Mouse (Mus musculus): ENCODE data around the gene 4933405L10Rik. TPM values are rescaled to one million over a fixed set of nuclear protein-coding genes. Genes with fewer than 3 reads are reported as not detected.

4933405L10Rik gene
- not detected for total RNA-seq (2022)

DNA sequence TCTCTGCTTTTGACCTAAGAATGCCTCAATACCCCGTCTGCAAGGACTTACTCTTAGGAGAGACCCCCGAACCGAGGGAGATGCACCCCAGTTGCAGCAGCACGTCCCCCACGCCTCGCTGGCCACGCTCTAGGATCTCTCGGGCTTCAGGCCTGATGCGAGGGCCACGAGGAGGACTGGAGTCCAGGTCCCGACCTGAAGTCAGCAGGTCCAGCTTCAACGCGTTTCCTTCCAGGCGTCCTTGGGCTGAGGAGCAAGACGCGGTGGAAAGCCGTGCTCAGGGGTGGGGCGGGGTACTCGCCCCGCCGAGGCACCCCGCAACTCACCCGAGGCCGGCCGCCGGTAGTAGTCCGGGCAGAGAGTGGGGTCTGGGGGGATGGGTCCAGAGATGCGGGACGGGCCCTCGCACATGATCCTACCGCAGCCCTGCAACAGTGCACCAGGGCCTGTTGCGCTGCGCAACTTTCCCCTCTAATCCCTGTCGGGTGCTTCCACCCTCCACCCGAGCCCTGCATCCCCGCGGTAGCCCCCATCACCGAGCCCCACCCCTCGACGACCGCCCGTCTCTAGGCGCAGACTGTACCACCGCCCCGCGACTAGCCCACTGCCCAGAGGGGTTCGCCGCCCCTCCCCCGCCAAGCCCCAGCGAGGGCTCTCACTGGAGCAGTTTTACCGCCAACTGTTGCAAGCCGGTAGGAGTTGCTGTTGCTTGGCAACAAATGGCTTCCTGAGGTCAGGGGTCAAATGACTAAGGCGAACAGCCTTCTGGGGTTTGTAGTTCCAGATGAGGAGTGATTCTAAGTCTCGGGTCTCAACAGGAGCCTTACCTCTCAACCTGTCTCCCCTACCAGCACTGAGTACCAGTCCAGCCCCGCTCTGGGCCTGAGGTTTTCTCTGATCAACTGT is at the start of gene 4933405L10Rik, which contains the start of gene Enkd1:
Gene 4933405L10Rik (plus strand): TSS at position 158 of the 906 bp plus-strand sequence.
Gene Enkd1 (minus strand): TSS at position 713 of the 906 bp plus-strand sequence.
- DNase-seq (ENCODE audit: low spot score in 2 of 2): peak; percentile 59 to 61

DNA sequence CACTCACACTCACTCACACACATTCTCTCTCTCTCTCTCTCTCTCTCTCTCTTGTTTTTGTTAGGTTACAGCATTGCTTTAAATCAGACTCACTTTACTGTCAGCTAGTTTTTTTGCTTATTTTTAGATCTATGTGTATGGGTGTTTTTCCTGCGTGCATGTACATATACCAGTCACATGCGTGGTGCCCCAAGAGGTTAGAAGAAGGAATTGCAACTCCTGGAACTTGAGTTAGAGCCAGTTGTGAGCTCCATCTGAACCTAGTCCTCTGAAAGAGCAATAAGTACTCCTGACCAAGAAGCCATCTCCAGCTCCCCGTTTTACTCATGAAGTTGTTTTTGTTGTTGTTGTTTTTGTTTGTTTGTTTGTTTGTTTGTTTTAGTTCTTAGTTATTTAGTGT is 46.3 kb upstream of the 4933405L10Rik start:
- no peak for DNase-seq (ENCODE audit: low spot score in 2 of 2)

DNA sequence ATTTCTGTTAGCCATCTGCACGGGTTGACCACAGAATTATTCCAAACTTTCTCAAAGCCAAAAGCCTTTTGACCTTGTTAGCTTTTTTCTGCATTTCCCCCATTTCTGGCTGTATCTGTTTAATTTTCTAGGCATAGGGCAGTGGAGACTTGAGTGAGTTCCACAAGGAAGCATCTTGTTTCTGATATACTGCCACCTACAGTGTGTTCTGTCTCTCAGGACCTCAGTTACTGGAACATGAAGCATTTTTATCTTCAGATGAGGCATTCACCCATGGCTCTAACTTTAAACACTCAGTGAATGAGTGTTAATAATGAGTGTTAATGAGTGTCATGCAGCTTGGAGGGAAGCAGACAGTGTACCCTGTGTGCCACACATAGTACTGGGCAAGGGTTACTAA is 29.6 kb upstream of the 4933405L10Rik start:
- no peak for DNase-seq (ENCODE audit: low spot score in 2 of 2)

DNA sequence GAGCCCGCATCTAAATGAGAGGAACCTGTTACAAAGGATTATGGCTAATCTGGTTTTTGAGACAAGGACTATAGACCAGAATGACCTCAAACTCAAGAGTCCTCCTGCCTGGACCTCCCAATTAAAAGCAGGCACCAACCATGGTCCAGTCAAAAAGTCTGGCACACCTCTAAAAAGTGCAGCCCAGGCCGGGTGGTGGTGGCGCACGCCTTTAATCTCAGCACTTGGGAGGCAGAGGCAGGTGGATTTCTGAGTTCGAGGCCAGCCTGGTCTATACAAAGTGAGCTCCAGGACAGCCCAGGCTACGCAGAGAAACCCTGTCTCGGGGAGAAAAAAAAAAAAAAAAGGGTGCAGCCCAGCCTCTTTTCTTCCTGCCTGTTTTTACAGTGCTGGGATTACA is 22.1 kb upstream of the 4933405L10Rik start:
- DNase-seq (ENCODE audit: low spot score in 2 of 2): no peak

DNA sequence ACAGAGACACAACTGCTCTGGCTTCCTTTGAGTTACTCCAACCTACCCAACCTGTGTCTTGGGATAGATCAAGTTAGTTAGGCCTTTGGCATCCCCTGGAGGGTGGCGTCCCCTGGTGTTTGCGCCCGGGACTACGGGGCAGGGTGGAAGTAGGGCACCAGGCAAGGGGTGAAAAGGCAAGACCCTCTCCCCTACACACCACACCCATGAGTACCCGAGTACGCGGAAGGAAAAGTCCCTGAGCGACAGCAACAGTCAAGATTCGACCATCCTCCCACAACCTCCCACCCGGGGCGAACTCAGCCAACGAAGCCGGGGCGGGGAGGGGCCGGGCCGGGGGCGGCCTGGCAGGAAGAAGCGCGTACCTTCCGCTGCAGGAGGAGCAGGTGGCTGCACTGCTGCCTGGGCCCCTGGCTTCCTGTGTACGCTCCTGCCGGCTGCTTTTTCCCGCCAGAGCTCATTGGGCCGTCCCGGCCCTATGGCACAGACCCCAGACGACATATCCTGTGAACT is 21.6 kb upstream of the 4933405L10Rik start, which contains the start of gene Carmil2:
Gene Carmil2 (plus strand): TSS at position 479 of the 513 bp plus-strand sequence.
- peak in 1 of 2 experiments; percentile 43 for DNase-seq (ENCODE audit: low spot score in 2 of 2)

DNA sequence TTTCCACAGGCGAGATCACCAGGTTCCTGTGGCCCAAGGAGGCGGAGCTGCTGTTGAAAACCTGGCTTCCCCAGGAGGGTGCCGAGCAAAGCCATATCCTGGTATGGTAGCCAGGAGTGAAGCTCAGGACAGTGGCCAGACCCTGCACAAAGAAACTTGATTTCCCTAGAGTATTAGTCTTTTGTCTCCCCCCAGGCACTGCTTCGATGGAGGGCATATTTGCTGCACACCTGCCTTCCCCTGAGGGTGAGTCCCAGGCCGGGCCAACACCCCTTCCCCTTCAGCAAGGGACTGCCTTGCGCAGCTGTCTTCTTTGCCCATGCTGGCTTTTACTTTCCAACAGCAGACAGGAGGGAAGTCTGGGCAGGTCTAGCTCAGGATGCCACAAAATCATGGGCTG is 20.9 kb upstream of the 4933405L10Rik start:
- DNase-seq (ENCODE audit: low spot score in 2 of 2): no peak

DNA sequence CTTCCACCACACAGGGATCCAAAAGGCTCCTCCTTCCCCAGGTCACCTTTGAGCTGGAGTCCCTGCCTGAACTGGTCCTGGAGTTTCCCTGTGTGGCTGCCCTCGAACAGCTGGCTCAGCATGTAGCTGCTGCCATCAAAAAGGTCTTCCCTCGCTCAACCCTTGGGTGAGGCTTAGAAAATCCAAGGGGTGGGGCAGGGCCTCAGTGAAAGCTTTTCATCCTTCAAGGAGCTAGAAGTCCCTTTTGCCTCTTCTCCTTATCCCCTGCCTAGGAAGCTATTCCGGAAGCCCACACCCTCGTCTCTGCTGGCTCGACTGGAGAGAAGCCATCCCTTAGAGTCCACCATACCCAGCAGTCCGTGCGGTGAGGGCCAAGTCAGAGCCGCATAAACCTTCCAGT is 19.9 kb upstream of the 4933405L10Rik start:
- no peak for DNase-seq (ENCODE audit: low spot score in 2 of 2)

DNA sequence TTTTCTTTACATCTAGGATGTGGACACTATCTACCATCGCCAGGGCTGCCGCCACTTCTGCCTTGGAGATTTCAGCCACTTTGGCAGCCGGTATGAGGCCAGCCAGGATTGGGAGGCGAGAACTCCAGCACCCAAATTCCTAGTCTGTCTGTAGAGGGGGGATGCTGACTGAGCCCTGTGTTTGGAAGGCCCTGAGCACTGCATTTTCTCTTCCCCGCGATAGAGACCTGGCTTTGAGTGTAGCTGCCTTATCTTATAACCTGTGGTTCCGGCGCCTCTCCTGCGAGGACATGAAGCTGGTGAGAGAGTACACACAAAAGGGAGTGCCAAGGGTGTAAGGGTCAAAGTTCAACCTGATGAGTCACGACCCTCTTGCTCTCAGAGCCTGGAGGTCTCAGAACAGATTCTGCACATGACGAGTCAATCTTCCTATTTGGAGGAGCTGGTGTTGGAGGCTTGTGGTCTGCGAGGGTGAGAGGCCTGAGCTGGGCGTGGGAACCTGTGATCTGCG is 19.2 kb upstream of the 4933405L10Rik start:
- no peak for DNase-seq (ENCODE audit: low spot score in 2 of 2)

DNA sequence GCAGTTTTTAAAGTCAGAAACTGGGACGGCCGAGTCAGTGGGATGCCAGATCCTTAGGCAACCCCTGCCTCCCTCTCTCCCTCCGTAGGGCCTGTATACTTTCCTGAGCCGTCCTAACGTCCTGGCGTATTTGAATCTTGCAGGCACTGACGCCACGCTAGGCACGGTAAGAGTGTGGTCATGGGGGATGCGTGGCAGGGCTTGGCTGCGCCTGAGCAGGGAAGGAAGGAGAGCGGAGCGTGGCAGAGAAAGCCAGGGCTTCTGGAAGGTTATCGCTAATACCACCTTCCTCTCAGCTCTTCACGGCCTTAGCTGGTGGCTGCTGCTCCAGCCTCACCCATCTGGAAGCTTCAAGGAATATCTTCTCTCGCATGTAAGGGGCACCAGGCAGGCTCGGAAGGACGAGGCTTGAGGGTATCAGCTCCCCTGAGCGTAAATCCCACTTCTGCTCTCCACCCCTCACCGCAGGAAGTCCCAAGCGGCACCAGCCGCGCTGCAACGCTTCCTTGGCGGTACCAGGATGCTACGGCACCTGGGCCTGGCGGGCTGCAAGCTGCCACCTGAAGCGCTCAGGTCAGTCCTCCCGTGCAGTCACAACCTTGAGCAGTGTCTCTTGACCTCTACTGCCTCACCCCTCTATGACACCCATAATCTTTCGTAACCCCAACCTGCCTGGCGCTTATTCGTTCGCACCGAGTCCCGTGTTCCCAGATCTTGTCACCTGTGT is 18.0 kb upstream of the 4933405L10Rik start:
- no peak for DNase-seq (ENCODE audit: low spot score in 2 of 2)

DNA sequence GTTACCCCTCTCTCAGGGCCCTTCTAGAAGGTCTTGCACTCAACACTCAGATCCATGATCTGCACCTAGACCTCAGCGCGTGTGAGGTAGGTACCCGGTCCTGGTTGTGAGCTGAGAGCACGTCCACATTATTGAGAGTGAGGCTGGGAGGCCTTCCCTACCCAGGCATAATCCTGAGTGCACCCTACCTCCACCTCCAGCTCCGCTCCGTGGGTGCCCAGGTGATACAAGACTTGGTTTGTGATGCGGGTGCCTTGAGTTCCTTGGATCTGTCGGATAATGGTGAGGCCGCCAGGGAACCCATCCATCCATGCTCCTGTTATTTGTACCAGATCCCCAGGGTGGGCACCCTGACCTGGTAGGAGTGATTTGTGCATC is 17.5 kb upstream of the 4933405L10Rik start:
- DNase-seq (ENCODE audit: low spot score in 2 of 2): no peak

DNA sequence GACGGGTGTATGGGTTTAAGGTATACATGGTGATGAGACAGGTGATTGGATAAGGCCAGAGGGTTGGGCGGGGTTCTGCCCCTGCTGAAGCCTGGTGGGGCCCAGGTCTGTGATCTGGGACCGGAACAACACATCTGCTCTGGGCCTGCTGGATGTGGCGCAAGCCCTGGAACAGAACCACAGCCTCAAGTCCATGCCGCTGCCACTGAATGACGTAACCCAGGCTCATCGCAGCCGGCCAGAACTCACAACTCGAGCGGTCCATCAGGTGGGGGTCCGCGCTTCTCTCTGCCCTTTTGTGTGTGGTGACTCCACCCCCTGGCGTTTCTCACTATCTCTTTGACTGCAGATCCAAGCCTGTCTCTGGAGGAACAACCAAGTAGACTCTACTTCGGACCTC is 16.5 kb upstream of the 4933405L10Rik start:
- no peak for DNase-seq (ENCODE audit: low spot score in 2 of 2)

DNA sequence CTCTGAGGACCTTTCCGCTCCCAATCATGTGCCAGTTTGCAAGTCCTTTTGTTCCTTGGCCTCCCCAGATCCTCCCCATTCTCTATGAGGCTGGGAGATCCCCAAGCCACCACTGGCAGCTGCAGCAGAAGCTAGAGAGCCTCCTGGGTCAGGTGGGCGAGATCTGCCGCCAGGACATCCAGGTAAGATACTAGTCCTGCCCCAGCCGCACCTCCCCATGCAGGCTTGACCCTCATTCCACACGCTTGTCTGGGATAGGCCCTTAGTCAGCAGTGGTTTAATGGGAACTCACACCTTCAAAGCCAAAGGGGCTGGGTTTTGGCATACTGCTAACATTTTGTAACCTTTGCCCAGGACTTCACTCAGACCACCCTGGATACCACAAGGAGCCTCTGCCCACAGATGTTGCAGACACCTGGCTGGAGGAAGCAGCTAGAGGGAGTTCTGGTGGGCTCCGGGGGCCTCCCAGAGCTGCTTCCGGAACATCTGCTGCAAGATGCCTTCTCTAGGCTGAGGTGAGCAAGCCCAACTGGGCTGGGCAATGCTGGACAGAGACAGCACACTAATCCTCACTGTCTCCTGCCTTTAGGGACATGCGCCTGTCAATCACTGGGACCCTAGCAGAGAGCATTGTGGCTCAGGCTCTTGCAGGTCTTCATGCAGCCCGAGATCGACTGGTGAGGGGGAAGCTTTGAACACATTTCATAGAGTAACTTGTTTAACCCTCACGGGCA is 14.8 kb upstream of the 4933405L10Rik start:
- no peak for DNase-seq (ENCODE audit: low spot score in 2 of 2)

DNA sequence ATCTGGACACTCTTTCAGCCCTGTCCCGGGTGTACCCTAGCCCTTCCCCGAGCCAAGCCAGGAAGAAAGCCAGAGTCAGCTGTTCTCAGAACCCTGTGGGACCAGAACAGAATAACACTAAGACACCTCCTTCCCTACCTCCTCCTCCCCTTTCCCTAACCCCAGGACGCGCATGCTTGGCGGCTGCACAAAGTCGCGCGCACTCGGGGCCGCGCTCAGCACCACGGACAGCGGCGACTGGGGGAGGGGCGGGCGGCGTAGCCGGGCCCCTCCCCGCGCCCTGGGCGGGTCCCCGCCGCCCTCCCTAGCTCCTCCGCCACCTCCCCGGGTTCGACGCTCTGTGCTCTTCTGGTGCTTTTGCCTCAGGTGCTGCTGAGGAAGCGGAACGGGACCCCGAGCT is 13.8 kb upstream of the 4933405L10Rik start:
- DNase-seq (ENCODE audit: low spot score in 2 of 2): no peak

DNA sequence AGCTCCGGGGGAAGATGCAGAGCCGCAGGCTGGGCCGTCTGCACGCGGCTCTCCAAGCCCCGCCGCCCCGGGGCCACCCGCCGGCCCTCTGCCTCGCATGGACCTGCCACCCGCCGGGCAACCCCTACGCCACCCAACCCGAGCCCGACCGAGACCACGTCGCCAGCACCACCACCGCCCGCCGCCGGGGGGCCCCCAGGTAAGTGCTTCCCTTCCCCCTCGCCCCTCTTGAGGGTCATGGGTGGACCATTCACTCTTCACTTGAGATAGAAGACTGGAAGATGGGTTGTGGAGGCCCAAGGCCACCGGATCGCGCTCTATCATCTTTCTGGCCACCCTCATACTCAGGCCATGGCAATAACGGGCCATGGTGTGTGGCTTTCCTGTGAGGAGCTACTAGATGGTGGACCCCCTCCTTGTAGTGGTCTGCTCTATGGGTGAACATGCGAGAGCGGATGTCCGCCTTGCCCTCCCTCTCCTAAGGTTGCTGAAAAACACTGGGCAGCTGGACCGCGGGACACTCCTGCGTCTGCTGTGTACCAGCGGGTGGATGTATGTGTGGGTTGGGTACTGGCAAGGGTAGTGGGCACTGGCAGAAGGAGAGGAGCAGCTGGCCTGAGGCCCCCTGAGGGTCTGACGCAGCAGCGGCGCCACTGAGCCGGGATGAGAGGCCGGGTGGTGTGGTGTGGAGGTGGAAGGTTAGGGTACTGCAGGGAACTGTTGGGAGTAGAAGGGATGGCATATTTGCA is 13.2 kb upstream of the 4933405L10Rik start:
- DNase-seq (ENCODE audit: low spot score in 2 of 2): no peak

DNA sequence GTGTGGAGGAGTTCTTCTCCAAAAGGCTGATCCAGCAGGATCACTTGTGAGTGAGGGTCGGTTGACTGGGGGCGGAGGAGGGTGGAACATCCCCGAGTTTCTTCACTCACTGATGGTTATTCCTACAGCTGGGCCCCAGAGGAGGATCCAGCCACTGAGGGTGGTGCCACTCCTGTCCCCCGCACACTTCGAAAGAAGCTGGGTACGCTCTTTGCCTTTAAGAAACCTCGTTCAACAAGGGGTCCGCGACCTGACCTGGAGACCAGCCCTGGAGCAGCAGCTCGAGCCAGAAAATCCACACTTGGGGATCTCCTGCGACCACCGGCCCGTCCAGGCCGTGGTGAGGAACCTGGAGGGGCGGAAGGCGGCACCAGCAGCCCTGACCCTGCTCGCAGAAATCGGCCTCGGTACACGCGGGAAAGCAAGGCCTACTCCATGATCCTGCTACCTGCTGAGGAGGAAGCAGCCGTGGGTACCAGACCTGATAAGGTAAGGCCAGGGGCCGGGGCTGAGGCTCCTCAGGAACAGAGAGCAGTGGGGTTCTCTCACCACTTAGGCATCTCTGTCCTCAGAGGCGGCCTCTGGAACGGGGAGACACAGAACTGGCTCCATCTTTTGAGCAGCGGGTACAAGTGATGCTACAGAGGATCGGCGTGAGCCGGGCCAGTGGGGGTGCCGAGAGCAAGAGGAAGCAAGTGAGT is 12.2 kb upstream of the 4933405L10Rik start:
- no peak for DNase-seq (ENCODE audit: low spot score in 2 of 2)

DNA sequence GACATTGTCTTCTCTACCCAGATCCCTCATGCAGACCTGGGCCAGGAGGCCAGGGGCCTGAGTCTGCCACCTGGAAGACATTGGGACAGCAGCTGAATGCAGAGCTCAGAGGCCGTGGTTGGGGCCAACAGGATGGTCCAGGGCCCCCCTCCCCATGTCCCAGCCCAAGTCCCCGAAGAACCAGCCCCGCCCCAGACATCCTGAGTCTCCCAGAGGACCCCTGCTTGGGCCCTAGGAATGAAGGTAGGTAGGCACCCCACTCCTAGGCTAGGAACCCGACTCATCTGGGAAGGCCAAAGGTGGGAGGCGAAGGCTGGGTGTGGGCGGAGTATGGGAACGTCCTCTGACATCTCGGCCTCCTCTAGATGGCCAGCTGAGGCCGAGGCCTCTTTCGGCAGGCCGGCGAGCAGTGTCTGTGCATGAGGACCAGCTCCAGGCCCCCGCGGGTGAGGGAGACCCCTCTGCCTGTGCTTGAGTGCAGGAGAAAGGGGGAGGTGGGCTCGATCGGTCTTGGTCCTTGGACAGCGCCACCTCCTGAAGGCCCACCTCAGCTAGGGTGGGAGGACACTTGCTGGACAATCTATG is 10.2 kb upstream of the 4933405L10Rik start:
- no peak for DNase-seq (ENCODE audit: low spot score in 2 of 2)

DNA sequence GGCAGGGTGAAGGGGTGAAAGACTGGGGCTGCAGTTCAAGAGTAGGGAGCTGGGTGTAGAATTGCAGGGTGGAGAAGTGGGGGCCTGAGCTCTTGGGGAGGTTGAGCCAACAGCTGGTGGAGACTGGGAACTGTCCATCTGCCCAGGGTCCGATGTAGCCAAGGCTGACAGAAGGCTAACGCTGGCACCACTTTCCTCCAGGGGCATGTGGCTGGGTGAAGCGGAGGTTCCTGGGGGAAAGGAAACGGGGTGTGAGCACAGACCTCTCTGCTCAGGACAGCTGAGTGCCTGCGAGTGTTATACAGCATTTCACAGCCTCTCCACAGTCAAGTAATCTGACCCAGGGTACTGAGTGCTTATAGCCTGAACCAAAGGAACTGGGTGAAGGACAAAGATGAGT is 8.7 kb upstream of the 4933405L10Rik start:
- DNase-seq (ENCODE audit: low spot score in 2 of 2): no peak

DNA sequence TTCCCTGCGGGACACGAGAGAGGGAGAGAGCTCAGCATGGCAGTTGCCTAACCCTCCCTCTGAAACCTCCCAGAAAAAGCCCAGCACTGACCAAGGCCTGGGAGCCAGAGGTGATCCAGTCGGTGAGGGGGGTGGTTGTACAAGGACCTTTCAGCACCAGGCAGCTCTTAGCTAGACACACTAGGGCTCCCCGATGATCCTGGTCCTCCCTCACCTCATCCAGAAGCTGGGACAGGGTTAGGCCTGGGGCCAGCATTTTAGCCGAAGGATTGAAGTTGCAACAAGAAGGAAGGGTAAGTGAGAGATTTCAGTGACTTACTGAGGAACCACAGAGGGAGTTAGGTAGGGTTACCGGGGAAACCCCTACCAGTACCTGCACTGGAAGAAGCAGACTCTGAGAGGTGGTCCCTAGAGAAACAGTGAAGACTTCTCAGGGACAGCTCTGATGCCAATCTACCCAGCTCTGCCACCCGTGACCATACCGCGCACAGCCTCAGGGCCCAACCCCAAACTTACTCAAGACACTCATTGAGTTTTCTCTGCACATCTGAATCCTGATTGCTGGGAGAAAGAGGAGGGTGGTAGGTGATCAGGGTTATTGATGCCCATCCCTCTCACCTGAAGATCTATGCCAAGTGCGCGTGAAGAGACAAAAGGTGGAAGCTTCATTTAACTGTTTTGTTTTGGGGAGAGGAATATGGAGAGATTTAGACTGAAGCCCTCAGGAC is 7.8 kb upstream of the 4933405L10Rik start:
- no peak for DNase-seq (ENCODE audit: low spot score in 2 of 2)

DNA sequence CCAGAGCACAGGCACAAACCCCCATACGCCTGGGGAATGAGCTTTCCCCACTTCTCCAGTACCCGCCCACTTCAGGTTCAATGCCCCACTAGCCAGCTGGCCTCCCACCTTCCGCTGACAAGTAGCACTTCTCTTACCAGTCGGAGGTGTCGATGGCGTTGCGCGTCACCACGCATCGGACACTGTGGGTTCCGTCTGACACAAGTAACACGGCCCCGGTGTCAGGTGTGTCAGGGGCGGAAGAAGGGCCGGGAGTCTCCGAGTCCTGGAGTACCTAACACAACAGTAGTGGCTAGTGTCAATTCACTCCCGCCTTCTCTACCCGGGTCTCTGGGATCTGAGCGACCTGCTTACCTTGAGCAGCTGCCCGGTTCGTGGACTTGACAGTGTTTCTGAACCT is 6.9 kb upstream of the 4933405L10Rik start:
- peak in 1 of 2 experiments; percentile 51 for DNase-seq (ENCODE audit: low spot score in 2 of 2)

Measured in gastrocnemius, adult 8-10 months (tissue).